Mouse (Mus musculus) heart, embryonic 14.5 days (tissue): Measurements from ENCODE around the gene Slco3a1. TPM values are rescaled to one million over a fixed set of nuclear protein-coding genes. Genes with fewer than 3 reads are reported as not detected.

ENCODE experiments used
- ATAC-seq: fragments of 200-750 bp; cut with Nextera tagmentation; 2 replicates; pipeline ENCODE4 v1.8.0; 2017; ENCODE audit warnings: low read depth, moderate TSS enrichment; ENCODE audit not compliant: insufficient number of reproducible peaks, insufficient read depth, low FRiP score
- H3K27ac ChIP-seq, 2 experiments: fragments of 200-500 bp in 1 of 2; fragments of 300-500 bp in 1 of 2; sonication (generic) in 1 of 2; replicated peaks in 1 of 2; 2 replicates each; pipeline ENCODE4 v1.5.1; 2012 to 2014; ENCODE audit warnings: low read depth in 2 of 2, low read length in 2 of 2, control low read depth in 1 of 2, mild to moderate bottlenecking in 1 of 2, mixed read lengths in 1 of 2; ENCODE audit not compliant: control insufficient read depth in 1 of 2, insufficient read depth in 1 of 2
- H3K27me3 ChIP-seq: fragments of 300-500 bp; sonication (generic); 2 replicates; pipeline ENCODE4 v1.6.1; 2014; ENCODE audit warnings: mild to moderate bottlenecking, low read length, control low read depth; ENCODE audit not compliant: control insufficient read depth, insufficient read depth
- H3K36me3 ChIP-seq: fragments of 300-500 bp; sonication (generic); 2 replicates; pipeline ENCODE4 v1.6.1; 2014; ENCODE audit warnings: mild to moderate bottlenecking, control low read depth, low read length, mixed read lengths; ENCODE audit not compliant: control insufficient read depth, insufficient read depth
- H3K4me1 ChIP-seq, 2 experiments: fragments of 200-500 bp in 1 of 2; fragments of 300-500 bp in 1 of 2; sonication (generic) in 1 of 2; 2 replicates each; pipeline ENCODE4 v1.6.1; 2012 to 2014; ENCODE audit warnings: low read length in 2 of 2, control low read depth in 1 of 2, mixed read lengths in 1 of 2; ENCODE audit not compliant: control insufficient read depth in 2 of 2, insufficient read depth in 2 of 2
- H3K4me2 ChIP-seq: fragments of 300-500 bp; sonication (generic); 2 replicates; pipeline ENCODE4 v1.6.1; 2014; ENCODE audit warnings: mild to moderate bottlenecking, low read length
- H3K4me3 ChIP-seq, 2 experiments: fragments of 200-500 bp in 1 of 2; fragments of 300-500 bp in 1 of 2; sonication (generic) in 1 of 2; 2 replicates each; pipeline ENCODE4 v1.5.1; 2012 to 2014; ENCODE audit warnings: low read length in 2 of 2, mild to moderate bottlenecking in 2 of 2, control low read depth in 1 of 2, low read depth in 1 of 2, moderate library complexity in 1 of 2; ENCODE audit not compliant: control insufficient read depth in 1 of 2, insufficient read depth in 1 of 2
- H3K9ac ChIP-seq: fragments of 300-500 bp; sonication (generic); 2 replicates; pipeline ENCODE4 v1.6.1; 2014; ENCODE audit warnings: mild to moderate bottlenecking, low read length
- H3K9me3 ChIP-seq: fragments of 300-500 bp; sonication (generic); 2 replicates; pipeline ENCODE4 v1.6.1; 2016; ENCODE audit warnings: low read length, control low read depth; ENCODE audit not compliant: control insufficient read depth
- WGBS: fragments of 180-500 bp; shearing (Covaris S2); extraction: QIAGEN DNeasy Blood & Tissue Kit; methylation state at CpG from one replicate; pipeline ENCODE4 v1.1.7; 2014; 5-methylcytosine and 5-hydroxymethylcytosine counted together
- polyA plus RNA-seq: library from polyadenylated mRNA; unstranded; fragments of >200 nt; fragmentation: Nextera tagmentation; extraction: Ambion mirVana; gene quantifications from 2 replicates; pipeline ENCODE4 v1.2.1, GENCODE M21; 2014

The Slco3a1 gene
- polyA plus RNA-seq, 1 experiment from 2014 or later: 16.0 TPM

DNA sequence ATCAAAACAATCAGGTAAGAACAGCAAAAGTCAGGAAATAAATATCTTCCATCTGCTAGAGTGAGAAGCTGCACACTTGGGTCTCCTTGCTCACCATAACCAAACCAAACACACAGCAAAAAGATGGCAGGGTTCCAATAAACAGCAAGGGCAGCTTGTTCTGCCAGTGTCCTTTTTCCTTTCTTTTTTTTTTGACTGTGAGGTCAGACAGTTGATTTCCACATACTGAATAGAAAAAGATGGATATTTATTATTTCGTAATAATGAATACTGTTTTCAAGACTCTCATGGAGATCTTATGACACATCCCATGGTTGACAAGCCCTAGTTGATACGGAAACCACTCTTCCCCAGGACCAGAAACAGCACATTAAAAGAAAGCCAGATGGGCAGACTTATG, 274.2 kb downstream of the Slco3a1 start:
- Histone ChIP-seq H3K4me2 (no peak overlapping the region), H3K9me3 (no peaks in the 10 kb centered on the region), H3K27ac (no peak overlapping the region), H3K36me3 (0 out of 2 replicates have a peak, but pooled peaks cover 3% of the 10 kb centered on the region), H3K4me1 (no peaks in the 10 kb centered on the region), H3K4me3 (no peak overlapping the region), H3K9ac (no peak overlapping the region), H3K27me3 (no peaks in the 10 kb centered on the region)
- ATAC-seq: no peak
- WGBS: 85% methylated on average over 2 of the region's 2 CpGs

DNA sequence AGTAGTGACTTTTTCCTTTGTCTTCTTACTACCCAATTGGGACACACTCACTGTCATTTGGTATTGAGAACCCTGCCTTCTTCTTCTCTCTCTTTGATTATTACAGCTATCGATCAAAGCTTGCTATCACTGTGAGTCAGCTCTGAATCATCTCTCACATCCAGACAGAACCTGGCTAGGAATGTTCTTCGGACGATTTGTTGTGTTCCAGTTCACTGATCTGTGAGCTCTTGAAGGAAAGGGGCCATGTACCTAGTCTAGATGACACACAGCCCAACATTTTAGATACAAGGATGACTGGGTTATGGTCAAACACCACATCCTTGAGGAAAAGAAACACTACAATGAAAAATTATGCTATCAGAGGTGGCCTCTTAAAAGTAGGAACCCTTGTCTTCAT, 275.2 kb downstream of the Slco3a1 start:
- Histone ChIP-seq H3K4me2 (no peak overlapping the region), H3K36me3 (0 out of 2 replicates have a peak, but pooled peaks cover 3% of the 10 kb centered on the region), H3K9me3 (no peaks in the 10 kb centered on the region), H3K4me3 (no peak overlapping the region), H3K4me1 (no peaks in the 10 kb centered on the region), H3K27me3 (no peaks in the 10 kb centered on the region), H3K27ac (no peak overlapping the region), H3K9ac (no peak overlapping the region)
- no peak for ATAC-seq
- 93% methylated on average over 3 of the region's 3 CpGs for WGBS

DNA sequence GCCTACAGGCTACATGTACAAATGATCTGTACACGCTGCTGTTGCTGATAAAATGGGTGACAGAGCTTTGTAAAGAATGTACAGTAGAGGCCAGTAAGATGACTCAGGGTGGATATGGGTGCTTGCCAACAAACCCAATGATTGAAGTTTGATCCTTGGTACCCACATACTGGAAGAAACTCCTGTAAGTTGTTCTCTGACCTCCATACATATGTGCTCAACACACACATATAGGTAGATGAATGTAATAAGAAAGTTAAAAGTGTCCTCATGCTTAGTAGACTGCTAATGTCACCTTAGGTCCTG, 284.5 kb downstream of the Slco3a1 start:
- Histone ChIP-seq H3K4me2 (no peak overlapping the region), H3K36me3 (no peaks in the 10 kb centered on the region), H3K9me3 (no peaks in the 10 kb centered on the region), H3K4me3 (no peak overlapping the region), H3K27me3 (no peaks in the 10 kb centered on the region), H3K9ac (no peak overlapping the region), H3K4me1 (no peaks in the 10 kb centered on the region), H3K27ac (no peak overlapping the region)
- 39% methylated on average over 1 of the region's 1 CpGs for WGBS
- no peak for ATAC-seq

DNA sequence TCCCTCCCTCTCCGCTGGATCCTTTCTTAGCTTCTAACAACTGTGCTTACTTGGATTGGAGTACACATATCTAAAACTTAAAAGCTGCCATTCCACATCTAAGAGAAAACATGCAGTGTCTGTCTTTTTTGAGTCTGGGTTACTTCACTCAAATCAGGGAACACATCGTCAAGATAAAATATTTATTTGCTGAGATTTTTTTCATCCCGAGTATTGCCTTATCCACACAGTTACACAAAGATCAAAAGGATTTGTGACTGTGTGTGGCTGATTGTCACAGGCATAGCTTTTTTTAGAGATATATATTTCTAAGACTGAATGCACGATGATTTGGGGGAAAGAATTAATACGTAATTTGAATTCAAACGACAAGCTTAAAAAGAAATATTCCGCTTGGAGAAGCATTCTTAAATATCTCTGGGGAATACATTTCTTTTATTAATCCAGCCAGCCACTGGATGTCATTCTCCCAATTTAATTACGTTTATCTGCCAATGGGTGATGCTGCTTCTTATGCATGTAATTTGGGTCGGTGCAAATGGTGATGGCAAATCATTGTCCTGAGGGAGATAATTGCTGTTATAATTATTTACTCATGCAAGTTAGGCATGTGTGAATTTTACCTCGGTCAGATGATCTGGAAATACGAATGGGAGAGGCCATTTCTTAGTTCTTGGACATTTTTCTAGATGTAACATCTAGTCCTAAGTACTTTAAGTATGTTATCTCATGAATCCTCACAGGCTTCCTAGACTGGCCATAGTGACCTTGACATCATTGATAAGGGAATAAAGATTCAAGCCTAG, 285.1 kb downstream of the Slco3a1 start:
- Histone ChIP-seq H3K4me2 (no peak overlapping the region), H3K9me3 (no peaks in the 10 kb centered on the region), H3K27ac (no peak overlapping the region), H3K9ac (no peak overlapping the region), H3K4me1 (no peaks in the 10 kb centered on the region), H3K27me3 (no peaks in the 10 kb centered on the region), H3K4me3 (no peak overlapping the region), H3K36me3 (no peaks in the 10 kb centered on the region)
- WGBS: 78% methylated on average over 11 of the region's 11 CpGs
- no peak for ATAC-seq

DNA sequence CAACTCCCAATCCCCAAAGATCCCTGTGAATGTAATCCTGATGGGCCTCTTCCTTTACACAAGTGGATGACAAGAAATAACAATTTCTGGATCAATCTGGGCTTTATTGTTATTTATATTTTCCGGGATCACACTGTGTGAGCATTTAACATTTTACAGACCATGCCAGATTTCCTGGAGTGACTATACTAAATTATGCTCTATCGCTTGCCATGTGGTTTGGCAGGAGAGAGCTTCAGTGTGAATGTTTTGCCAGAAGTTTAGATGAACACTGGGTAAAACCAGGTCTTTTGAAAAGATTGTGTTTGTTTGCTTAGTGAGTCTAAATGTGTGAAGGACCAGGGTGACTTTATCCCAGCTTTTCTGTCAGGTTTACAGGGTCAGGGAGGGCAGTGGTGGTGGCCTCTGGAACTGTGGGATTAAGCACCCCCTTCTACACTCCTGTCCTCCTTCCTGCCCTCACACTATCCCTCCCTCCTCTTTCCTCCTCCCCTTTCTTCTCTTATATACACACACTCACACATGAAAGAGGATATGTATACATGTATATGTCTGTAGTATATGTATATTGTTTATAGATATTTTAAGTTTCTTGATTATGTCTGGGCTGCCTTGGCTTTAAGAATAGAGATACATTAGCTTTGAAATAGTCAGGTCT, 287.9 kb downstream of the Slco3a1 start:
- Histone ChIP-seq H3K4me1 (no peaks in the 10 kb centered on the region), H3K36me3 (no peaks in the 10 kb centered on the region), H3K4me3 (no peak overlapping the region), H3K27me3 (no peaks in the 10 kb centered on the region), H3K9ac (no peak overlapping the region), H3K27ac (no peak overlapping the region), H3K4me2 (no peak overlapping the region), H3K9me3 (no peaks in the 10 kb centered on the region)
- WGBS: 82% methylated on average over 2 of the region's 2 CpGs
- no peak for ATAC-seq

DNA sequence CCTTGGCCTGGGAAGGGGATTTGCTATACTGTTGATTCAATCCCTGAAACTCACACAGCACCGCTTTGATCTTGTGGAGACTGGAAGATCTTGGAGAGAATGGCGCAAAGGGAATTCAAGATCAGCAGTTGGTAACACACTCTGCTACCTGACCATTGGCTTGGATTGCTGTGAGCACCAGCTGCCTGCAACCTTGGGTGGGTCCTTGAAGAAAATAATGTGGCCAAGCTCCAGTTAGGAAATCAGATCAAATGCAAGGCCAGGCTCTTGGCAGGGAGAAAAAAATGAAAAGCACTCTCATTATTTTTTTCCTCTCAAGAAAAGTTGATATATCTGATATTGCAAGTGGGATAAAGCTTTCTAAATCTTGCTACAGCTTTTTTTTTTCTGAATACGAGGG, 298.3 kb downstream of the Slco3a1 start:
- no peaks in the 10 kb centered on the region for H3K36me3 ChIP-seq
- no peaks in the 10 kb centered on the region for H3K9me3 ChIP-seq
- H3K27ac ChIP-seq: no peak overlapping the region
- H3K4me1 ChIP-seq: no peaks in the 10 kb centered on the region
- H3K4me3 ChIP-seq: no peak overlapping the region
- ATAC-seq: no peak
- 63% methylated on average over 3 of the region's 3 CpGs for WGBS
- no peaks in the 10 kb centered on the region for H3K27me3 ChIP-seq
- no peak overlapping the region for H3K4me2 ChIP-seq
- no peak overlapping the region for H3K9ac ChIP-seq

DNA sequence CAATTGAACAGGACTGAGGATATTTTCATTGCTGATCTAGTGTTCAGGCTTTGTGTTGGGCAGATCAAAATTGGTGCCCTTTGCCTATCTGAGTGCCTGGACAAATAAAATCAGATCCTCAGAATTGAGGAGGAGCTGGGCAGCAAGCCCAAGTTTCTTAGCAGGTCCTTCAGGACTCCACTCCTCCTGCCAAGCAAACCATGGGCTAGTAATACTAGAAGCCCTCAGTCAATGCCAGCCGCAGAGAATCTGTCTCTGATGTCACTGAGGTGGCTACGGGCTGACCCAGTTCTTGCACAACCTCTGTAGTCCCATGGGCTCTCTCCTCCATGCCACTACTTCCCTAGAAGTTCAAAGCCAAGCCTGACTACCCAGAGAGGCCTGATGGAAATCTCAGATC, 302.5 kb downstream of the Slco3a1 start:
- no peak for ATAC-seq
- Histone ChIP-seq H3K9me3 (no peaks in the 10 kb centered on the region), H3K4me2 (no peak overlapping the region), H3K36me3 (no peaks in the 10 kb centered on the region), H3K4me3 (no peak overlapping the region), H3K9ac (no peak overlapping the region), H3K27me3 (no peaks in the 10 kb centered on the region), H3K4me1 (no peaks in the 10 kb centered on the region), H3K27ac (no peak overlapping the region)
- 78% methylated on average over 2 of the region's 2 CpGs for WGBS

DNA sequence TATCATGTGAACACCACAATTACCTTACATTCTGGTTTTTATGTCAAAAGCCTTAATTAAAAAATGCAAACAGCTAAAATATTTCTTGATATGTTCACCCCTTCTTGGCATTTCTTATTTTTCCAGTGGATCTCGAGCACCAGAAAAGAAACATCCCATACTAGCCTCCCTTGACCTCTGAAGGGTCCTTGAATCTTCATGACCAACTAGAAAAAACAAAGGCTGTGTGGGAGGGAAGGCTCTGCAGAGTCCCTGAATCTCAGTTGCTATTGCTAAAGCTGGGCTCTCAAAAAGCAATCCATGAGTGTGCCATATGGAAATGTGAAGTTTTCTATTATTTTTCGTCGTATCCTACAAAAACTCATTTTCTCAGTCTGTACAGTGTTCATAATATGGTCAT, 313.3 kb downstream of the Slco3a1 start:
- 80% methylated on average over 3 of the region's 3 CpGs for WGBS
- Histone ChIP-seq H3K27ac (no peak overlapping the region), H3K36me3 (no peaks in the 10 kb centered on the region), H3K9ac (no peak overlapping the region), H3K4me2 (no peak overlapping the region), H3K4me1 (no peaks in the 10 kb centered on the region), H3K4me3 (no peak overlapping the region), H3K9me3 (peaks cover 6% of the 10 kb centered on the region), H3K27me3 (no peaks in the 10 kb centered on the region)
- ATAC-seq: no peak
